Mouse (Mus musculus): Measurements from ENCODE around the gene Fam78a. TPM values are rescaled to one million over a fixed set of nuclear protein-coding genes. Genes with fewer than 3 reads are reported as not detected.
A peak's percentile ranks its signal among the peaks of the same experiment; 100 is the strongest.

The Fam78a gene
- total RNA-seq, 2 experiments from 2014 or later, result 9.9 to 12.0 TPM

DNA sequence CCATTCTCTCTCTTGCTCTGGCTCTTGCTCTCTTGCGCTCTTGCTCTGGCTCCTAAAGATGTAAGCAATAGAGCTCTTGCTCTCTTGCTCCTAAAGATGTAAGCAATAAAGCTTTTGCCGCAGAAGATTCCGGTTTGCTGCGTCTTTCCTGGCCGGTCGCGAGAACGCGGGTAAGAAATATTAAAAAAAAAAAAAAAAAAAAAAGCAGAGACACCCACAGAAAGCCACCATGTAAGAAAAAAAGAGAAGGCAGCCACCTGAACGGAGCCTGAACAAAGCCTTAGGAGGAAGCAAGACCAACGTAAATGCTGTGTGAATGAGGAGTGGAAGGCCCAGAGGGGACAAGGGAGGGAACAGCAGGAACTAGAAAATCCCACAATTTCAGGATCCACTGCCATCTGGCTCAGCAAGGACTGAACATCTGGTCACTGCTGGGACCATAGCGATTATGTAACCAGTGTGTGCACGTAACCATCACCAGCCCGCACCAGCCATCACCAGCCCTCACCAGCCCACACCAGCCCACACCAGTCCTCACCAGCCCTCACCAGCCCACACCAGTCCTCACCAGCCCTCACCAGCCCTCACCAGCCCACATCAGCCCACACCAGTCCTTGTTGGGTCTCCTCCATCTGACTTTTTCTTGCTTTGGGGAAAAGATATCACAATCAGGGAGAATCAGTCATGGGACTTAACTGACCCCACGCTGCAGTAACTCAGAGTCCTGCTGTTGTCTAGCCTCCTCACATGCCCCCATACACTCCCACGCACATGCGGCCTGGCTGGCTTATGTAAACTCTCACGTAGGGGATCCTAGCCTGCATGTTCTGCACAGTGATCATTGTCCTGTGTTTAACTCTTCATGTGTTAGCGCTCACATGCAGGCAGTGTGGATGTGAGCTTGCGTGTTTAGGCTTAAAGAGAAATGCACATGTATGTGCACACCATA is 35.4 kb upstream of the Fam78a start:
- Histone ChIP-seq H3K27ac (peak overlapping the region; percentile 56; the same call in 1 of the 2 replicates), H3K4me3 (no peak overlapping the region)
- DNase-seq, result peak; percentile 63
- no peak for TF ChIP-seq CTCF (IDR thresholded peaks at IDR 0.05)
- intact Hi-C loops (cut with DNase I), result no loop called here

- H3K4me3 ChIP-seq, result no peak overlapping the region
Measured at GRCm38 (mm10) chr2:32115851-32116268, 31.2 kb upstream of the Fam78a start.

DNA sequence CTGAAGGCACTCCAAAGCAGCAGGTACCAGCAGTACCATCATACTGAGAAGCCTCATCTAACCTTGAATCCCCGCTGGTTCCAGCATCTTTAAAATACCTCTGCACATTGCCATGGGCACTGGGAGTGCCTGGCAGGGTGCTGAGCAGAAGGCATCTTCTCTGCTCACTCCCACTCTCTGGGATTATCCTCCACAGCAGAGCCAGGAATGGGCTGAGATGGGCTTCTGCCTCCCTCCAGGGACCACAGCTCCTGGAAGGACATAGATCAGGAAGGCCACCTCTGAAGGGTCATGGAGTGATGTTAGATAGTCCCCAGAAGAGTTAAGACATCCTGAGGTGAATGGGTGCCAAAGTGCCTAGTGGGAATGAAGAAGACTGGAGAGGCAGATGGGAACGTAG is 27.9 kb upstream of the Fam78a start:
- Histone ChIP-seq H3K4me3 (no peak overlapping the region), H3K27ac (no peak overlapping the region)
- DNase-seq, result no peak
- intact Hi-C loops (cut with DNase I), result no loop called here
- TF ChIP-seq CTCF (IDR thresholded peaks at IDR 0.05), result no peak

More at GRCm38 (mm10) chr2:32115851-32116268, 31.2 kb upstream of the Fam78a start:
- no peak for TF ChIP-seq CTCF (IDR thresholded peaks at IDR 0.05)
- DNase-seq, result no peak
- H3K27ac ChIP-seq, result no peak overlapping the region
- intact Hi-C loops (cut with DNase I), result no loop called here

DNA sequence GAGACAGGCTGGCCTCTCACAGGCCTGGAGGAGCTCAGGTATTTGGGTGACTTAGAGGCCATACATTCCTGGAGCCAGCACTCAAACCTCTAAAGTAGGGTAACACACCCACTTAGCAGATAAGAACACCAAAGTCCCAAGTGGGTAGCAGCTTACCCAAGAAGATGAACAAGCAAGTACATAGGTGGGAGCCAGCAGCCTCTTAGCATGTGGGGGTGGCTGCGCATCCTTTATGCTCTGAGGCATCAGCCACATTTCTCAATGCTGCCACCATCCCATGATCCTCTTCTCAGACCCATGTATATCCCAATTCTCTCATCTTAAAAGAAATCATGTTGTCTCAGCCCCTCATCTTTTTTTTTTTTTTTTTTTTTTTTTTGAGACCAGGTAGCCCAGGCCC is 26.6 kb upstream of the Fam78a start:
- intact Hi-C loops (cut with DNase I), result no loop called here
- Histone ChIP-seq H3K4me3 (no peak overlapping the region), H3K27ac (no peak overlapping the region)
- peak; percentile 8 for DNase-seq
- TF ChIP-seq CTCF (IDR thresholded peaks at IDR 0.05), result no peak

- H3K27ac ChIP-seq, result peak overlapping the region; percentile 72
- intact Hi-C loops (cut with DNase I), result no loop called here
- peak; percentile 31 for DNase-seq
- peak overlapping the region; percentile 47 for H3K4me3 ChIP-seq
- TF ChIP-seq CTCF (IDR thresholded peaks at IDR 0.05), result no peak
Measured at GRCm38 (mm10) chr2:32105930-32106329, 21.3 kb upstream of the Fam78a start.

GRCm38 (mm10) chr2:32105117-32105913 is 20.7 kb upstream of the Fam78a start:
- H3K27ac ChIP-seq, result peak overlapping the region; percentile 72
- TF ChIP-seq CTCF (IDR thresholded peaks at IDR 0.05), result no peak
- intact Hi-C loops (cut with DNase I), result no loop called here
- H3K4me3 ChIP-seq, result peak overlapping the region; percentile 47
- DNase-seq, result peak; percentile 50

DNA sequence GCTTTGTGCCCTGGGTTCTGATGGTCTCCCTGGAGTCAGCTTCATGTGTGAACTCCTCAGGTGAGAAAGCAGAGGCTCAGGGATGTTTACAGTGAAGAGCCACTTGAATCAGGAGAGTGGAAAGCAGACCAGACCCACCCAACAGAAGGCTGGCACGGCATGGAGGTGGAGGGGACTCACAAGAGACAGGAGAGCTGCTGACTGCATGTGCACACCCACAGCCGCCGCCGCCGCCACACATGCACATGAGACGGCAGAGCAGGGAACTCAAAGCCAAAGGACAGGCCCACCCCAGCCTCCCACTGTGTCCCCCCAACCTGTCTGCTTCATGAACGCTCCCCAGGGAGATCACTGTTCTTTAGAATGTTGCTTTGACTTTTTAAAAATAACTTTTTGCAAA is 19.5 kb upstream of the Fam78a start:
- peak; percentile 36 for DNase-seq
- peak overlapping the region; percentile 72 for H3K27ac ChIP-seq
- peak overlapping the region; percentile 47 for H3K4me3 ChIP-seq
- TF ChIP-seq CTCF (IDR thresholded peaks at IDR 0.05), result no peak
- intact Hi-C loops (cut with DNase I), result no loop called here

DNA sequence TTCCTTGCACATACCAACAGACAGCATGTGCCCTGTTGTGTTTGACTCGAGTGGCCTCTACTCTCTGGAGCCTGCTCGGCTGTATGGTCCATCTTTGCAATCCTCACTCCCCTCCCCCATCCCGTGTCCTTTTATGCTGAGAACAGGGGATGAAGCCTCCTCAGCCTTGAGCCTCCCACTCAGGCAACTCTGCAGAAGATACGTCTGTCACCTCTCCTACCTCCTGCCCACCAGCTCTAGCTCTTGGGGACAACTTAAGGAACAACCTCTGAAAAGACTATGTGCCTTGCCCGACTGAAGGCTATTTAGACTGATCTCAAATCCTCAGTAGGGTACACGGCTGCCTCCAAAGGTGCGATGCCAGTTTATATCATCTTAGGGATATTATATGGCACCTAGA is 18.9 kb upstream of the Fam78a start:
- H3K4me3 ChIP-seq, result peak overlapping the region; percentile 47
- H3K27ac ChIP-seq, result peak overlapping the region; percentile 72
- TF ChIP-seq CTCF (IDR thresholded peaks at IDR 0.05), result no peak
- DNase-seq, result peak; percentile 21
- intact Hi-C loops (cut with DNase I), result no loop called here

DNA sequence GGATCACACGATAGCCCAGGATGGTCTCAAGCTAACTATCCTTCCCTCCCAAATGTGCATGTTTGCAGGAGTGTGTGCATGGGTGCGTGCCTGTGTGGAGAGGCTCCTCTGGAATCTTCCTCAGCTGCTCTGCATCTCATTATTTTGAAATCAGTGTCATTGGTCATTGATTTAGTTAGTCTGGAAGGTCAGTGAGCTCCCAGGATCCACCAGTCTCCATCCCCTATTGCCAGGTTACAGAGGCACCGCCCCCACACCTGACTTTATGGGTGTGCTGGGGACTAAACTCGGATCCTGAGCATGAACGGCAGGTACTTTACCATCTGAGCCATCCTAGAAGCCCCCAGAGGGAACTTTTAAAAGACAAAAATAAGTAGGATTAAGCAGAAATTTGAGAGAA is 18.3 kb upstream of the Fam78a start:
- Histone ChIP-seq H3K4me3 (peak overlapping the region; percentile 47), H3K27ac (peak overlapping the region; percentile 72)
- no peak for TF ChIP-seq CTCF (IDR thresholded peaks at IDR 0.05)
- intact Hi-C loops (cut with DNase I), result no loop called here
- DNase-seq, result peak; percentile 29

DNA sequence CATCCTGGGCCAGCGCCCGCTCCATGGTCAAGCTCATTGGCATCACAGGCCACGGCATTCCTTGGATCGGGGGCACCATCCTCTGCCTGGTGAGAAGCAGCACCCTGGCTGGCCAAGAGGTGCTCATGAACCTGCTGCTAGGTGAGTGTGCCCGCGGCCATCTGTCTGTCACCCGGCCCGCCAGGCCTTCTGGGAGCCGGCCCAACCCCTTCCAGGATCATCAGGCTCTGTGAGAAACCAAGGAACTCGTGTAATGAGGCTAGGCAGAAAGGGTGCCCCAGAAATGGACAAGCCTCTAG is 11.4 kb upstream of the Fam78a start:
- Histone ChIP-seq H3K4me3 (peak overlapping the region; percentile 88), H3K27ac (peak overlapping the region; percentile 99)
- no peak for TF ChIP-seq CTCF (IDR thresholded peaks at IDR 0.05)
- intact Hi-C loops (cut with DNase I), result loop anchor here (2.0 kb wide), 1 partner anchor 35 kb away; no protein-coding TSS in a partner anchor
- peak; percentile 80 for DNase-seq

- peak within 1 kb of the TSS; percentile 88 for H3K4me3 ChIP-seq
- peak within 1 kb of the TSS; percentile 99 for H3K27ac ChIP-seq
- DNase-seq, result peak; percentile 93
- intact Hi-C loops (cut with DNase I), result loop anchor here (2.0 kb wide), 1 partner anchor 35 kb away; no protein-coding TSS in a partner anchor
- no peak for TF ChIP-seq CTCF (IDR thresholded peaks at IDR 0.05)
Measured at GRCm38 (mm10) chr2:32095351-32096121, 10.9 kb upstream of the Fam78a start, which contains the start of gene Plpp7. Plpp7 (plus strand) TSS chr2:32095528.

DNA sequence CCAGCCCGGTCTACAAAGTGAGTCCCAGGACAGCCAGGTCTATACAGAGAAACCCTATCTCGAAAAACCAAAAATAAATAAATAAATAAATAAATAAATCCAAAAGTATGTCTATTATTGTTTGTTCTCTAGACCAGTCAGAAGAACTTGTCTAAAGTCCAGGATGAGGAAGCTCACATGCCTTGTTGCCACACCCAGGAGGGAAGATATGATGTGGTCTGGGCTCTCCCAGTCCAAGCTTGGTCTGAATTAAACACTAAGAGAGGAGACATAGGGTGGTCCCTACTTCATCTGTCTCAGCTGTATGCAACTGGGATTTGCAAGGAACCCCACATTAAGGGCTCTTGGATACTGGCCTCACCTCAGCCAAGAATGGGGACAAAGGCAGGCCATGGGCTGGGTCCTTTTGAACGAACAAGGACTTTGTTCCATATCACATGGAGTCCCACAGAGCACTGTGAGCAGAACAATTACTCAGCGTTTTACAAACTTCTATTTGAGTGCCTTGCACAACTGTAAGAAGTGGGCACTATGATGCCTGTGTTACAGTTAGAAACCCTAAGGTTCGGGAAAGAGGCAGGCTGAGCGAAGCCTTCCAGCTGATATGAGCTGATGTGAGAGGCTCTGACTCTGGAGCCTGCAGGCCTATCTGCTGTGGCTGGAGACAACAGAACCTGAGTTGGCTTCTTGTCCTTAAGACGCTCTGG is 9.5 kb upstream of the Fam78a start:
- intact Hi-C loops (cut with DNase I), result no loop called here

More for the DNA sequence above, 9.5 kb upstream of the Fam78a start:
- H3K27ac ChIP-seq, result peak overlapping the region; percentile 93
- no peak overlapping the region for H3K4me3 ChIP-seq
- no peak for TF ChIP-seq CTCF (IDR thresholded peaks at IDR 0.05)
- DNase-seq, result no peak
